Mouse (Mus musculus) MEL (cell line): Measurements from ENCODE around the gene Ch25h. TPM values are rescaled to one million over a fixed set of nuclear protein-coding genes. Genes with fewer than 3 reads are reported as not detected.

Source experiments
- DNase-seq: peaks from one replicate; pipeline ENCODE4 v3.0.0; 2011; ENCODE audit warnings: low read depth, low spot score
- H3K27ac ChIP-seq: 2 replicates; pipeline ENCODE4 v1.5.1; 2012; ENCODE audit warnings: low read depth, mild to moderate bottlenecking, control low read depth, low read length, moderate library complexity; ENCODE audit not compliant: control insufficient read depth
- H3K27me3 ChIP-seq, 2 experiments: fragments of 150-350 bp in 1 of 2; sonication (generic) in 1 of 2; 2 replicates each; pipeline ENCODE4 v1.6.1; 2012; ENCODE audit warnings: low read length in 2 of 2, mild to moderate bottlenecking in 2 of 2, improper control_type of control experiment in 1 of 2, moderate library complexity in 1 of 2; ENCODE audit not compliant: insufficient read depth in 2 of 2, control insufficient read depth in 1 of 2
- H3K36me3 ChIP-seq, 2 experiments: 2 replicates each; pipeline ENCODE4 v1.6.1; 2012 to 2014; ENCODE audit warnings: low read length in 2 of 2, improper control_type of control experiment in 1 of 2, inconsistent platforms in 1 of 2, mild to moderate bottlenecking in 1 of 2; ENCODE audit not compliant: insufficient read depth in 2 of 2, control insufficient read depth in 1 of 2
- H3K4me1 ChIP-seq, 2 experiments: fragments of 150-350 bp in 1 of 2; sonication (generic) in 1 of 2; 2 replicates each; pipeline ENCODE4 v1.6.1; 2012; ENCODE audit warnings: low read length in 2 of 2, improper control_type of control experiment in 1 of 2, mild to moderate bottlenecking in 1 of 2; ENCODE audit not compliant: insufficient read depth in 2 of 2, control insufficient read depth in 1 of 2
- H3K4me3 ChIP-seq, 2 experiments: fragments of 150-350 bp in 1 of 2; sonication (generic) in 1 of 2; 2 replicates each; pipeline ENCODE4 v1.5.1; 2012; ENCODE audit warnings: low read depth in 2 of 2, low read length in 2 of 2, mild to moderate bottlenecking in 2 of 2, moderate library complexity in 2 of 2, control low read depth in 1 of 2, improper control_type of control experiment in 1 of 2; ENCODE audit not compliant: control insufficient read depth in 1 of 2, insufficient read depth in 1 of 2
- H3K79me2 ChIP-seq: 2 replicates; pipeline ENCODE4 v1.6.1; 2012; ENCODE audit warnings: mild to moderate bottlenecking, low read length, moderate library complexity; ENCODE audit not compliant: control insufficient read depth, poor library complexity, insufficient read depth
- H3K9ac ChIP-seq: 2 replicates; pipeline ENCODE4 v1.6.1; 2012; ENCODE audit warnings: low read depth, mild to moderate bottlenecking, control low read depth, low read length, moderate library complexity; ENCODE audit not compliant: control insufficient read depth, poor library complexity, severe bottlenecking
- H3K9me3 ChIP-seq: fragments of 150-350 bp; sonication (generic); replicated peaks from 2 replicates; pipeline ENCODE4 v1.6.1; 2012; ENCODE audit warnings: mild to moderate bottlenecking, low read length, improper control_type of control experiment, moderate library complexity; ENCODE audit not compliant: insufficient read depth
- BHLHE40 ChIP-seq: IDR thresholded peaks from 2 replicates; pipeline ENCODE4 v1.6.1; 2012; ENCODE audit warnings: low read depth, mild to moderate bottlenecking, inconsistent platforms, low read length, improper control_type of control experiment, borderline replicate concordance
- CTCF ChIP-seq, 3 experiments: IDR thresholded peaks in 2 of 3; conservative IDR thresholded peaks in 1 of 3; 2 replicates each; pipeline ENCODE4 v1.5.1; 2011 to 2012; ENCODE audit warnings: low read length in 3 of 3, low read depth in 2 of 3, mild to moderate bottlenecking in 2 of 3, improper control_type of control experiment in 1 of 3, inconsistent platforms in 1 of 3, mixed read lengths in 1 of 3, moderate library complexity in 1 of 3; ENCODE audit not compliant: control insufficient read depth in 1 of 3, insufficient read depth in 1 of 3, poor library complexity in 1 of 3, severe bottlenecking in 1 of 3
- ELF1 ChIP-seq: IDR thresholded peaks from 2 replicates; pipeline ENCODE4 v1.6.1; 2014; ENCODE audit warnings: low read depth, mild to moderate bottlenecking, inconsistent platforms, low read length, improper control_type of control experiment, moderate library complexity
- EP300 ChIP-seq, 2 experiments: IDR thresholded peaks; 2 replicates each; pipeline ENCODE4 v1.6.1; 2011; ENCODE audit warnings: improper control_type of control experiment in 2 of 2, low read length in 2 of 2, low read depth in 1 of 2, mild to moderate bottlenecking in 1 of 2
- GABPA ChIP-seq: IDR thresholded peaks from 2 replicates; pipeline ENCODE4 v1.6.1; 2012; ENCODE audit warnings: low read depth, mild to moderate bottlenecking, inconsistent platforms, low read length, improper control_type of control experiment, moderate library complexity
- HCFC1 ChIP-seq: IDR thresholded peaks from 2 replicates; pipeline ENCODE4 v1.6.1; 2012; ENCODE audit warnings: low read depth, mild to moderate bottlenecking, inconsistent platforms, low read length, improper control_type of control experiment, moderate library complexity
- KAT2A ChIP-seq: conservative IDR thresholded peaks from 2 replicates; pipeline ENCODE4 v1.6.1; 2012; ENCODE audit warnings: low read depth, low read length, improper control_type of control experiment, inconsistent platforms
- MAFK ChIP-seq: IDR thresholded peaks from 2 replicates; pipeline ENCODE4 v1.6.1; 2011; ENCODE audit warnings: low read depth, mild to moderate bottlenecking, low read length, improper control_type of control experiment, borderline replicate concordance
- MEF2A ChIP-seq: IDR thresholded peaks from 2 replicates; pipeline ENCODE4 v1.6.1; 2014; ENCODE audit warnings: low read depth, mild to moderate bottlenecking, inconsistent platforms, low read length, improper control_type of control experiment; ENCODE audit not compliant: poor library complexity, insufficient replicate concordance, severe bottlenecking; ENCODE audit errors: extremely low read depth
- NELFE ChIP-seq: IDR thresholded peaks from 2 replicates; pipeline ENCODE4 v1.6.1; 2011; ENCODE audit warnings: low read depth, low read length, improper control_type of control experiment
- NRF1 ChIP-seq: IDR thresholded peaks from 2 replicates; pipeline ENCODE4 v1.6.1; 2014; ENCODE audit warnings: low read depth, mild to moderate bottlenecking, inconsistent platforms, low read length, improper control_type of control experiment, moderate library complexity; ENCODE audit not compliant: poor library complexity, insufficient read depth, severe bottlenecking
- SIN3A ChIP-seq: IDR thresholded peaks from 2 replicates; pipeline ENCODE4 v1.6.1; 2012; ENCODE audit warnings: low read length, improper control_type of control experiment, inconsistent platforms
- TAL1 ChIP-seq: IDR thresholded peaks from 2 replicates; pipeline ENCODE4 v1.6.1; 2012; ENCODE audit warnings: mild to moderate bottlenecking, inconsistent platforms, low read length, moderate library complexity, mixed read lengths
- TBP ChIP-seq: IDR thresholded peaks from 2 replicates; pipeline ENCODE4 v1.8.0; 2011; ENCODE audit warnings: low read depth, low read length, improper control_type of control experiment
- TCF12 ChIP-seq: IDR thresholded peaks from 2 replicates; pipeline ENCODE4 v1.6.1; 2014; ENCODE audit warnings: low read depth, mild to moderate bottlenecking, inconsistent platforms, low read length, improper control_type of control experiment, moderate library complexity
- ZMIZ1 ChIP-seq: IDR thresholded peaks from 2 replicates; pipeline ENCODE4 v1.6.1; 2012; ENCODE audit warnings: low read depth, mild to moderate bottlenecking, inconsistent platforms, low read length, improper control_type of control experiment, moderate library complexity
- polyA plus RNA-seq, 2 experiments: library from polyadenylated mRNA; stranded (reverse) in 1 of 2; unstranded in 1 of 2; fragments of >175 nt in 1 of 2; fragments of >200 nt in 1 of 2; gene quantifications; 2 replicates each; pipeline versions ENCODE4 v1.2.1 to v1.2.4; 2012; ENCODE audit warnings: low replicate concordance in 2 of 2, low read depth in 1 of 2; ENCODE audit not compliant: insufficient read length in 2 of 2, insufficient read depth in 1 of 2, missing spikeins in 1 of 2
- total RNA-seq: library from RNA; depleted of rRNA; stranded (reverse); fragments of 300-350 nt; gene quantifications from 2 replicates; pipeline ENCODE4 v1.2.3, GENCODE M21; 2012

Gene Ch25h
- total and polyA plus RNA-seq, 3 experiments: not detected

- Histone ChIP-seq H3K36me3 (peaks cover 0 to 7% of the 10 kb centered on the region in 2 experiments; a peak in 3 of 4 replicates), H3K79me2 (no peaks in the 10 kb centered on the region; the same call in 1 of the 2 replicates), H3K27me3 (no peaks in the 10 kb centered on the region), H3K4me3 (no peak overlapping the region), H3K9me3 (no peaks in the 10 kb centered on the region)
- no peak for DNase-seq
- TF ChIP-seq ZMIZ1 (no peak), NELFE (no peak), ELF1 (no peak), GABPA (no peak), TAL1 (no peak), MAFK (no peak), CTCF (IDR thresholded peaks at IDR 0.05 in 2 of 3, conservative IDR thresholded peaks at IDR 0.05 in 1 of 3; ENCODE audit: control insufficient read depth in 1 of 3, insufficient read depth in 1 of 3, low read depth in 2 of 3, low read length in 3 of 3, poor library complexity in 1 of 3, severe bottlenecking in 1 of 3) (no peak), MEF2A (no peak), TCF12 (no peak), EP300 (IDR thresholded peaks at IDR 0.05; ENCODE audit: low read depth in 1 of 2, low read length in 2 of 2) (no peak), NRF1 (no peak), BHLHE40 (no peak), TBP (no peak), SIN3A (no peak), HCFC1 (no peak)
- TF ChIP-seq, all 39 proteins: peak for 0
- H3K9ac ChIP-seq: no peak overlapping the region
- peaks cover 8% of the 10 kb centered on the region in 2 experiments; a peak in 3 of 4 replicates for H3K4me1 ChIP-seq
- H3K27ac ChIP-seq: no peak overlapping the region
Measured at GRCm38 (mm10) chr19:34523106-34523725, 48.3 kb upstream of the Ch25h start.

GRCm38 (mm10) chr19:34521978-34522377 lies 47.0 kb upstream of the Ch25h start:
- TF ChIP-seq KAT2A (no peak), EP300 (IDR thresholded peaks at IDR 0.05; ENCODE audit: low read depth in 1 of 2, low read length in 2 of 2) (0 out of 4 replicates have a peak, but pooled peaks of 1 of the 2 experiments have one; percentile 15)
- TF ChIP-seq, all 39 proteins: peak for 1
- no peak overlapping the region for H3K9ac ChIP-seq
- peak; percentile 20 for DNase-seq
- peaks cover 0 to 7% of the 10 kb centered on the region in 2 experiments; a peak in 3 of 4 replicates for H3K36me3 ChIP-seq
- no peak overlapping the region for H3K4me3 ChIP-seq
- H3K79me2 ChIP-seq: no peaks in the 10 kb centered on the region; the same call in 1 of the 2 replicates
- peaks cover 4 to 8% of the 10 kb centered on the region in 2 experiments; a peak in 3 of 4 replicates for H3K4me1 ChIP-seq
- H3K9me3 ChIP-seq: no peaks in the 10 kb centered on the region
- no peaks in the 10 kb centered on the region for H3K27me3 ChIP-seq
- no peak overlapping the region for H3K27ac ChIP-seq
